Mouse (Mus musculus) MEL (cell line): ENCODE results near the gene Cyb5d1. TPM values are rescaled to one million over a fixed set of nuclear protein-coding genes. Genes with fewer than 3 reads are reported as not detected.

Experiments
- DNase-seq: peaks from one replicate; pipeline ENCODE4 v3.0.0; 2011; ENCODE audit warnings: low read depth, low spot score
- H3K27ac ChIP-seq: 2 replicates; pipeline ENCODE4 v1.5.1; 2012; ENCODE audit warnings: low read depth, mild to moderate bottlenecking, control low read depth, low read length, moderate library complexity; ENCODE audit not compliant: control insufficient read depth
- H3K27me3 ChIP-seq, 2 experiments: fragments of 150-350 bp in 1 of 2; sonication (generic) in 1 of 2; 2 replicates each; pipeline ENCODE4 v1.6.1; 2012; ENCODE audit warnings: low read length in 2 of 2, mild to moderate bottlenecking in 2 of 2, improper control_type of control experiment in 1 of 2, moderate library complexity in 1 of 2; ENCODE audit not compliant: insufficient read depth in 2 of 2, control insufficient read depth in 1 of 2
- H3K36me3 ChIP-seq, 2 experiments: 2 replicates each; pipeline ENCODE4 v1.6.1; 2012 to 2014; ENCODE audit warnings: low read length in 2 of 2, improper control_type of control experiment in 1 of 2, inconsistent platforms in 1 of 2, mild to moderate bottlenecking in 1 of 2; ENCODE audit not compliant: insufficient read depth in 2 of 2, control insufficient read depth in 1 of 2
- H3K4me1 ChIP-seq, 2 experiments: fragments of 150-350 bp in 1 of 2; sonication (generic) in 1 of 2; 2 replicates each; pipeline ENCODE4 v1.6.1; 2012; ENCODE audit warnings: low read length in 2 of 2, improper control_type of control experiment in 1 of 2, mild to moderate bottlenecking in 1 of 2; ENCODE audit not compliant: insufficient read depth in 2 of 2, control insufficient read depth in 1 of 2
- H3K4me3 ChIP-seq, 2 experiments: fragments of 150-350 bp in 1 of 2; sonication (generic) in 1 of 2; 2 replicates each; pipeline ENCODE4 v1.5.1; 2012; ENCODE audit warnings: low read depth in 2 of 2, low read length in 2 of 2, mild to moderate bottlenecking in 2 of 2, moderate library complexity in 2 of 2, control low read depth in 1 of 2, improper control_type of control experiment in 1 of 2; ENCODE audit not compliant: control insufficient read depth in 1 of 2, insufficient read depth in 1 of 2
- H3K79me2 ChIP-seq: 2 replicates; pipeline ENCODE4 v1.6.1; 2012; ENCODE audit warnings: mild to moderate bottlenecking, low read length, moderate library complexity; ENCODE audit not compliant: control insufficient read depth, poor library complexity, insufficient read depth
- H3K9ac ChIP-seq: 2 replicates; pipeline ENCODE4 v1.6.1; 2012; ENCODE audit warnings: low read depth, mild to moderate bottlenecking, control low read depth, low read length, moderate library complexity; ENCODE audit not compliant: control insufficient read depth, poor library complexity, severe bottlenecking
- H3K9me3 ChIP-seq: fragments of 150-350 bp; sonication (generic); replicated peaks from 2 replicates; pipeline ENCODE4 v1.6.1; 2012; ENCODE audit warnings: mild to moderate bottlenecking, low read length, improper control_type of control experiment, moderate library complexity; ENCODE audit not compliant: insufficient read depth
- BHLHE40 ChIP-seq: IDR thresholded peaks from 2 replicates; pipeline ENCODE4 v1.6.1; 2012; ENCODE audit warnings: low read depth, mild to moderate bottlenecking, inconsistent platforms, low read length, improper control_type of control experiment, borderline replicate concordance
- CHD1 ChIP-seq: IDR thresholded peaks from 2 replicates; pipeline ENCODE4 v1.6.1; 2012; ENCODE audit warnings: low read depth, mild to moderate bottlenecking, inconsistent platforms, low read length, improper control_type of control experiment
- E2F4 ChIP-seq: IDR thresholded peaks from 2 replicates; pipeline ENCODE4 v1.6.1; 2011; ENCODE audit warnings: low read depth, low read length, improper control_type of control experiment, borderline replicate concordance
- ELF1 ChIP-seq: IDR thresholded peaks from 2 replicates; pipeline ENCODE4 v1.6.1; 2014; ENCODE audit warnings: low read depth, mild to moderate bottlenecking, inconsistent platforms, low read length, improper control_type of control experiment, moderate library complexity
- EP300 ChIP-seq, 2 experiments: IDR thresholded peaks; 2 replicates each; pipeline ENCODE4 v1.6.1; 2011; ENCODE audit warnings: improper control_type of control experiment in 2 of 2, low read length in 2 of 2, low read depth in 1 of 2, mild to moderate bottlenecking in 1 of 2
- ETS1 ChIP-seq: IDR thresholded peaks from 2 replicates; pipeline ENCODE4 v1.6.1; 2012; ENCODE audit warnings: low read depth, mild to moderate bottlenecking, inconsistent platforms, low read length, improper control_type of control experiment, moderate library complexity
- HCFC1 ChIP-seq: IDR thresholded peaks from 2 replicates; pipeline ENCODE4 v1.6.1; 2012; ENCODE audit warnings: low read depth, mild to moderate bottlenecking, inconsistent platforms, low read length, improper control_type of control experiment, moderate library complexity
- KAT2A ChIP-seq: conservative IDR thresholded peaks from 2 replicates; pipeline ENCODE4 v1.6.1; 2012; ENCODE audit warnings: low read depth, low read length, improper control_type of control experiment, inconsistent platforms
- MAZ ChIP-seq: IDR thresholded peaks from 2 replicates; pipeline ENCODE4 v1.6.1; 2012; ENCODE audit warnings: low read depth, mild to moderate bottlenecking, inconsistent platforms, low read length, improper control_type of control experiment
- MXI1 ChIP-seq: IDR thresholded peaks from 2 replicates; pipeline ENCODE4 v1.6.1; 2011; ENCODE audit warnings: mild to moderate bottlenecking, low read depth, low read length, improper control_type of control experiment
- MYC ChIP-seq: IDR thresholded peaks from 2 replicates; pipeline ENCODE4 v1.6.1; 2011; ENCODE audit warnings: low read depth, mild to moderate bottlenecking, low read length, improper control_type of control experiment, moderate library complexity
- NELFE ChIP-seq: IDR thresholded peaks from 2 replicates; pipeline ENCODE4 v1.6.1; 2011; ENCODE audit warnings: low read depth, low read length, improper control_type of control experiment
- POLR2A ChIP-seq, 2 experiments: IDR thresholded peaks; 2 replicates each; pipeline ENCODE4 v1.6.1; 2011 to 2012; ENCODE audit warnings: low read length in 2 of 2, mild to moderate bottlenecking in 2 of 2, control low read depth in 1 of 2, improper control_type of control experiment in 1 of 2, low read depth in 1 of 2, moderate library complexity in 1 of 2; ENCODE audit not compliant: control insufficient read depth in 1 of 2, insufficient read depth in 1 of 2, poor library complexity in 1 of 2
- RAD21 ChIP-seq: IDR thresholded peaks from 2 replicates; pipeline ENCODE4 v1.6.1; 2011; ENCODE audit warnings: mild to moderate bottlenecking, low read depth, low read length, improper control_type of control experiment
- RCOR1 ChIP-seq: IDR thresholded peaks from 2 replicates; pipeline ENCODE4 v1.6.1; 2012; ENCODE audit warnings: low read depth, mild to moderate bottlenecking, inconsistent platforms, low read length, improper control_type of control experiment
- SIN3A ChIP-seq: IDR thresholded peaks from 2 replicates; pipeline ENCODE4 v1.6.1; 2012; ENCODE audit warnings: low read length, improper control_type of control experiment, inconsistent platforms
- TAL1 ChIP-seq: IDR thresholded peaks from 2 replicates; pipeline ENCODE4 v1.6.1; 2012; ENCODE audit warnings: mild to moderate bottlenecking, inconsistent platforms, low read length, moderate library complexity, mixed read lengths
- TBP ChIP-seq: IDR thresholded peaks from 2 replicates; pipeline ENCODE4 v1.8.0; 2011; ENCODE audit warnings: low read depth, low read length, improper control_type of control experiment
- TCF12 ChIP-seq: IDR thresholded peaks from 2 replicates; pipeline ENCODE4 v1.6.1; 2014; ENCODE audit warnings: low read depth, mild to moderate bottlenecking, inconsistent platforms, low read length, improper control_type of control experiment, moderate library complexity
- USF1 ChIP-seq: IDR thresholded peaks from 2 replicates; pipeline ENCODE4 v1.6.1; 2014; ENCODE audit warnings: low read depth, mild to moderate bottlenecking, inconsistent platforms, low read length, improper control_type of control experiment, moderate library complexity
- USF2 ChIP-seq, 2 experiments: IDR thresholded peaks; 2 replicates each; pipeline ENCODE4 v1.6.1; 2011 to 2012; ENCODE audit warnings: improper control_type of control experiment in 2 of 2, low read length in 2 of 2, borderline replicate concordance in 1 of 2, inconsistent platforms in 1 of 2, low read depth in 1 of 2, mild to moderate bottlenecking in 1 of 2; ENCODE audit not compliant: insufficient read depth in 1 of 2
- ZKSCAN1 ChIP-seq: IDR thresholded peaks from 2 replicates; pipeline ENCODE4 v1.6.1; 2012; ENCODE audit warnings: low read depth, mild to moderate bottlenecking, inconsistent platforms, low read length, improper control_type of control experiment, moderate library complexity
- ZNF384 ChIP-seq: IDR thresholded peaks from 2 replicates; pipeline ENCODE4 v1.6.1; 2012; ENCODE audit warnings: low read depth, mild to moderate bottlenecking, inconsistent platforms, low read length, improper control_type of control experiment
- polyA plus RNA-seq, 2 experiments: library from polyadenylated mRNA; stranded (reverse) in 1 of 2; unstranded in 1 of 2; fragments of >175 nt in 1 of 2; fragments of >200 nt in 1 of 2; gene quantifications; 2 replicates each; pipeline versions ENCODE4 v1.2.1 to v1.2.4; 2012; ENCODE audit warnings: low replicate concordance in 2 of 2, low read depth in 1 of 2; ENCODE audit not compliant: insufficient read length in 2 of 2, insufficient read depth in 1 of 2, missing spikeins in 1 of 2
- total RNA-seq: library from RNA; depleted of rRNA; stranded (reverse); fragments of 300-350 nt; gene quantifications from 2 replicates; pipeline ENCODE4 v1.2.3, GENCODE M21; 2012

Cyb5d1 gene
- total and polyA plus RNA-seq, 3 experiments, result 21.3 to 39.6 TPM; not detected in 1

DNA sequence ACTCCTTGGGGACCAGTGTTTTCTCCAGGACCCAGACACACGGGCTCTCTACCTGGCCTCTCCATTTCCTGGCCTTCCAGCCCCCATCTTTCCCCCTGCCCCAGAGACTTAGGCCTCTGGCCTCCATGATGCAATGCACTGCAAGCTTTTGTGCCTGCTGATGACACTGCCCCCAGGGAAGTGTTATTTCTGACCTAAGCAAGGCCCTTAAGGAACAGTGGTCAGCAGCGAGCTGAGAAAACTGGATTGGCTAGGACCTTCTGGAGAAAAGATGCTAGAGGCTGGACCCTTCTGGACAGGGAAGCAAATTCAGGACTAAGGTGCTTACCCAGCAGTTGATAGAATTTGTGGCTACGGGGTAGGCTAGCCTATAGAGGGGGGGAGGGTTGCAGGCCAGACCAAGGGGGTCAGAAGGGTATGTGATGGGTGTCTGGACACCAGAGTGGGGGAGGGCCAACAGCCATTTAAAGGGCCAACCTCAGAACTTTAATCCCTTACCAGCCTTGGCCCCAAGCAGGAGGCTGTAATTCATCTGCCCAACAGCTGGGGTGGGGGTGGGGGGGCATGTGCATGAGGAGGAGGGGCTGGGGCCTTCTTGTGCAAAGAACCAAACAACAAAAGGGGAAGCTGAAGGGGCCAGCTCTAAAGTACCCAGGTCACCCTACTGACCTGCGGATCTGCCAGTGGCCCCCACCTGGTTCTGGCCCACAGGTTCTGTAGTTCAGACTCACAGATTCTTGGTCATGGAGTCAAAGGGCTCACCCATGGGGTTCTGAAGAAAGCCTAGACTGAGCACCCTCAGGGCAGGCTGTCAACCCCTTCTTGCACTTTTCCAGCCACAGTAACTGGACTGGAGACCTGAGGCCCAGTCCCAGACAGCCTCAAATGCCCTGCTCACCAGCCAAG lies 19.2 kb upstream of the Cyb5d1 start:
- Histone ChIP-seq H3K4me3 (peak overlapping the region; percentile 75 to 90), H3K9ac (peak overlapping the region; percentile 85), H3K4me1 (peaks cover 17 to 46% of the 10 kb centered on the region in 2 experiments), H3K36me3 (peaks cover 0 to 26% of the 10 kb centered on the region in 2 experiments; a peak in 2 of 4 replicates), H3K27ac (peak overlapping the region; percentile 91), H3K9me3 (no peaks in the 10 kb centered on the region), H3K27me3 (no peaks in the 10 kb centered on the region), H3K79me2 (peaks cover 47% of the 10 kb centered on the region)
- DNase-seq, result peak; percentile 64
- no peak for TF ChIP-seq RAD21
- TF ChIP-seq MAZ, result peak; percentile 54; the same call in 1 of the 2 replicates
- TF ChIP-seq POLR2A (IDR thresholded peaks at IDR 0.05; ENCODE audit: control insufficient read depth in 1 of 2, insufficient read depth in 1 of 2, low read depth in 1 of 2, low read length in 2 of 2, poor library complexity in 1 of 2), result peak in 1 of 2 experiments; percentile 37; a peak in 1 of 4 replicates
- peak; percentile 45; the same call in 1 of the 2 replicates for TF ChIP-seq KAT2A
- no peak for TF ChIP-seq CHD1
- TF ChIP-seq EP300 (IDR thresholded peaks at IDR 0.05; ENCODE audit: low read depth in 1 of 2, low read length in 2 of 2), result peak in 1 of 2 experiments; percentile 59; a peak in 1 of 4 replicates
- no peak for TF ChIP-seq ZNF384
- TF ChIP-seq ETS1, result peak; percentile 48; the same call in 1 of the 2 replicates

GRCm38 (mm10) chr11:69413221-69414181 lies 18.1 kb upstream of the Cyb5d1 start, which contains the start of gene Kdm6b:
TSS of gene Kdm6b (minus strand) at chr11:69413675.
- DNase-seq, result peak; percentile 85
- peak within 1 kb of the TSS; percentile 87 for H3K9ac ChIP-seq
- peaks cover 17 to 41% of the 10 kb centered on the region in 2 experiments for H3K4me1 ChIP-seq
- no peaks in the 10 kb centered on the region for H3K27me3 ChIP-seq
- peaks cover 0 to 26% of the 10 kb centered on the region in 2 experiments; a peak in 2 of 4 replicates for H3K36me3 ChIP-seq
- H3K27ac ChIP-seq, result peak within 1 kb of the TSS; percentile 91
- H3K79me2 ChIP-seq, result peaks cover 54% of the 10 kb centered on the region
- no peaks in the 10 kb centered on the region for H3K9me3 ChIP-seq
- H3K4me3 ChIP-seq, result peak within 1 kb of the TSS; percentile 79 to 90
- TF ChIP-seq MYC, result peak; percentile 87
- peak; percentile 23; the same call in 1 of the 2 replicates for TF ChIP-seq BHLHE40
- TF ChIP-seq NELFE, result 0 out of 2 replicates have a peak, but pooled peaks have one; percentile 13
- peak in 1 of 2 experiments; percentile 47; a peak in 1 of 4 replicates for TF ChIP-seq EP300 (IDR thresholded peaks at IDR 0.05; ENCODE audit: low read depth in 1 of 2, low read length in 2 of 2)
- TF ChIP-seq CHD1, result peak; percentile 99
- TF ChIP-seq USF2 (IDR thresholded peaks at IDR 0.05; ENCODE audit: borderline replicate concordance in 1 of 2, insufficient read depth in 1 of 2, low read depth in 1 of 2, low read length in 2 of 2), result no peak
- no peak; the same call in 1 of the 2 replicates for TF ChIP-seq USF1
- TF ChIP-seq MAZ, result peak; percentile 80; the same call in 1 of the 2 replicates
- TF ChIP-seq KAT2A, result no peak; the same call in 1 of the 2 replicates
- TF ChIP-seq E2F4, result 0 out of 2 replicates have a peak, but pooled peaks have one; percentile 47
- TF ChIP-seq TCF12, result 0 out of 2 replicates have a peak, but pooled peaks have one; percentile 23
- TF ChIP-seq TAL1, result no peak
- TF ChIP-seq ZKSCAN1, result no peak
- TF ChIP-seq MXI1, result peak; percentile 84
- TF ChIP-seq ETS1, result no peak; the same call in 1 of the 2 replicates
- TF ChIP-seq ELF1, result no peak; the same call in 1 of the 2 replicates
- TF ChIP-seq POLR2A (IDR thresholded peaks at IDR 0.05; ENCODE audit: control insufficient read depth in 1 of 2, insufficient read depth in 1 of 2, low read depth in 1 of 2, low read length in 2 of 2, poor library complexity in 1 of 2), result peak in 1 of 2 experiments; percentile 4; a peak in 1 of 4 replicates
- TF ChIP-seq RAD21, result no peak
- no peak for TF ChIP-seq ZNF384
- peak; percentile 82 for TF ChIP-seq SIN3A
- TF ChIP-seq RCOR1, result 0 out of 2 replicates have a peak, but pooled peaks have one; percentile 9
- peak; percentile 68 for TF ChIP-seq HCFC1
- TF ChIP-seq TBP, result no peak
